Mouse (Mus musculus) splenic B cell, adult 2 months (primary cell): ENCODE measurements around the gene Mtmr1.

Experiments used
- DNase-seq: peaks from one replicate; pipeline ENCODE4 v3.0.0-alpha.2; 2011; ENCODE audit warnings: low read depth, low spot score
- H3K27me3 ChIP-seq: 2 replicates; pipeline ENCODE4 v1.6.1; 2012; ENCODE audit warnings: mild to moderate bottlenecking, low read length, moderate library complexity, mixed read lengths; ENCODE audit not compliant: control insufficient read depth, poor library complexity, insufficient read depth, severe bottlenecking
- H3K36me3 ChIP-seq: 2 replicates; pipeline ENCODE4 v1.6.1; 2012; ENCODE audit warnings: mild to moderate bottlenecking, low read length, moderate library complexity, mixed read lengths; ENCODE audit not compliant: control insufficient read depth, poor library complexity, insufficient read depth, severe bottlenecking

The Mtmr1 gene

GRCm38 (mm10) chrX:71424852-71425251 is 60.3 kb downstream of the Mtmr1 start:
- no peaks in the 10 kb centered on the region for H3K27me3 ChIP-seq
- no peaks in the 10 kb centered on the region for H3K36me3 ChIP-seq
- DNase-seq: peak; percentile 26

DNA sequence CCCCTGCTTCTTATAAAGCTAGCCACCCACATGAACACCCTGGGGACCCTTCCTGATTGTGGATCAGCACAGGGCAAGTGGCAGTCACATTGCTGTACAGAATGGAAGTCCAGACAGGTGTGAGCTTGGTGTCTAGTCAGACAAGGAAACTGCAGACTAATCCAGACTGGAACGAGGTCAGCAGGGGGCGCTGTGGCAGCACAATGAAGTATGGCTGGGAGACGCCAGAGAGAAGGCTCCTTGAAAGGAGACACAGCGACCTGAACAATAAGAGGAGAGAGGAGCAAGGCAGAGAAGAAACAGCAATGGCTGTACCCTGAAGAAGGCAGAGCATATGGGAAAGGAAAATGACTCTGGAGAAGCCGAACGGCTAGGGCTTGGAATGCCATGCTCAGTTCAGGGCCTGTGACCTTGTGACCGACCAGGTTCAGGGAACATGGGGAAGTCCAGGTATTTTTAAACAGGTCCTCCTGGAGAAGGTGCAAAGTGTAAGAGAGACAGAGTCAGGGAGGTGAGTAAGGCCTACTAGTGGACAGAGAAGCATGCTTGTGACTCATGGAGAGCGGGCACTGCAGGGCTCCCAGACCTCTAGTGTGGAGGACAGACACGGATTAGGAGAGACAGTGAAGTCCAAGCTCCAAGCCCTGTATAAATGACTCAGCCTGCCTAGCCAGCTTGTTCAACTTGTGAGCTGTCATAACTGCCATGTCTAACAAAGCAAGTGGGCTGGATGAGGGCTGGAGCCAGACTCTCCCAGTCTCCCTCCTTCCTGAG is 61.4 kb downstream of the Mtmr1 start:
- H3K27me3 ChIP-seq: no peaks in the 10 kb centered on the region
- DNase-seq: peak; percentile 70
- no peaks in the 10 kb centered on the region for H3K36me3 ChIP-seq

- no peak for DNase-seq
Observed at GRCm38 (mm10) chrX:71427491-71427890, 62.9 kb downstream of the Mtmr1 start.

GRCm38 (mm10) chrX:71430900-71431299 is 66.3 kb downstream of the Mtmr1 start:
- no peaks in the 10 kb centered on the region for H3K36me3 ChIP-seq
- no peak for DNase-seq

More at GRCm38 (mm10) chrX:71427491-71427890, 62.9 kb downstream of the Mtmr1 start:
- Histone ChIP-seq H3K27me3 (no peaks in the 10 kb centered on the region), H3K36me3 (no peaks in the 10 kb centered on the region)

GRCm38 (mm10) chrX:71434448-71434847 is 69.9 kb downstream of the Mtmr1 start:
- no peaks in the 10 kb centered on the region for H3K27me3 ChIP-seq
- DNase-seq: no peak
- no peaks in the 10 kb centered on the region for H3K36me3 ChIP-seq

More at GRCm38 (mm10) chrX:71430900-71431299, 66.3 kb downstream of the Mtmr1 start:
- H3K27me3 ChIP-seq: no peaks in the 10 kb centered on the region

- no peak for DNase-seq
- H3K27me3 ChIP-seq: no peaks in the 10 kb centered on the region
- no peaks in the 10 kb centered on the region for H3K36me3 ChIP-seq
Observed at GRCm38 (mm10) chrX:71434860-71435259, 70.3 kb downstream of the Mtmr1 start.

DNA sequence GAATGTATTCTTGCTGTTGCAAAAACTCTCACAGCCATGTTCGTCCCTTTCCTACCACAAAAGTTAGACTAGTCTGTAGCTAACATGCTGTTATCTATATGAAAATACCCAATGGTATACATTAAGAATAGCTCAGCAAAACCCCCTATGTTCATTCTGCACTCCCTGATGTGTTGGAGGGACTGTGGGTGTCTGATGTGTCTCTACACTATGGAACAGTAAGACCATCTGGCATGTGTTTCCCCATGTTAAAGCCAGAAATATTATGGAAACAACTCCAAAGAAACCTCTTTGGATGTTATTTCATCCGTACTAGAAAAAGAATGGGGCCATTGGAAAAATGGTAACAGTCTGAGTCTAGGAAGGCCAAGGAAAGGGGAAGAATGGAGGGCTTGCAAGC is 71.0 kb downstream of the Mtmr1 start:
- no peak for DNase-seq
- H3K27me3 ChIP-seq: no peaks in the 10 kb centered on the region
- H3K36me3 ChIP-seq: no peaks in the 10 kb centered on the region

- Histone ChIP-seq H3K36me3 (no peaks in the 10 kb centered on the region), H3K27me3 (no peaks in the 10 kb centered on the region)
- no peak for DNase-seq
Observed at GRCm38 (mm10) chrX:71439473-71439872, 74.9 kb downstream of the Mtmr1 start.

GRCm38 (mm10) chrX:71442916-71443315 is 78.4 kb downstream of the Mtmr1 start:
- no peaks in the 10 kb centered on the region for H3K36me3 ChIP-seq
- H3K27me3 ChIP-seq: no peaks in the 10 kb centered on the region
- DNase-seq: no peak

DNA sequence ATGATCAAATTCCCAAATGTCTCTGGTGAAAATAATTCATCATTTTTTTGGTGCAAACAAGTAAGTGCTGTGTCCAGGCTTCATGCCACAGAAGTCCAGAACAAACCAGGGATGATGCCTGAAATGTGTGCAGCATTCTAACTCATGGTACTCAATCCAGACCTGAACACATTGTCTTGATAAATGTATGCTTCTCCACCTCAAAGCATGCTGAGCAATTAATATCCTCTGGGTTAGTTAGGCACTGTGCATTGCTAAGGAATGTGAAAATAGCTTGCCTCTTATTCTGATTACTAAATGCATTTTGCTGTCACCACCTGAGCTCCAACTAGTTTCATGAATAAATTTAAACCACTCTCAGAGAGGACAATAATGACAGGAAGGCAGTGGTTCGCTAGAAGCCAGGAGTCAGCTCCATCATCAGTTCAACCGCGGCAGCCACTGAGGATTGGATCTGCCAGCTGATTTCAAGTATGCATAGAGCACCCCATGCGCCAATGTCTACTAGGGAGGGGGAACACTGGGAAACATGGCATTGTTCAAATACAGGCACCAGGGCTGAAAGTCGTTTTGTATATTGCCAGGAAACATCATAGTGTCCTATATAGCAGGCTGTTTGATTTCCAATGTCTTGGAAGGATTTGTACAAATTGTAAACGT is 91.6 kb downstream of the Mtmr1 start:
- no peak for DNase-seq

DNA sequence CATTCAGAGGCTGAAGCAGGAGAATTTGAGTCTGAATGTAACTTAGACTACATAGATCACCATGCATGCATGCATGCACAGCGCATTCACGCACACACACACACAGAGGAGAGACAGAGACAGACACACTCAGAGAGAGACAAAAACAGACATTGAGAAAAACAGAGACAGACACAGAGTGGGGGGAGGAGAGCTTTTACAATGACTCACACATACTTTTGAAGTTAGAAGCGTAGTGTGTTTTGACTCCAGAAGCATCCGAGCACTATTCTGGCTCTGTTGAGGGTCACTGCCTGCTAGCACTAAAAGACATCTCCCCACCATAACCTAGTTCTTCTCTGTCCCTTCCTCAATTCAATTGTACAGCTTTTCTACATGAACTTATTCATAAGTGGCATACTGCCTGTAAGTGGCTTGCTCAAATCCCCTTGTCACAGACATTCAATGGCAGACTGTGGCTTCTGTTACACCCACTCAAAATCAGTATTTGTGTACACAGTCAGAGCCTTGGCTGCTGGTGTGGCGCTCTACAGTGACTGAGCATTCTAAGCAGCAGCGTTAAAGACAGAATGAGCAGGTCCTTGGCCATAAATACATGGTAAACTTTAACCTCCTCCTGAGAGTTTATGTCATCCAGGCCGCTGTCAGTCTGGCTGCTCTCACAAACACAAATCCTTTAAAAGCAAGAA is 99.7 kb downstream of the Mtmr1 start:
- no peak for DNase-seq
- Histone ChIP-seq H3K27me3 (no peaks in the 10 kb centered on the region), H3K36me3 (no peaks in the 10 kb centered on the region)

More for the DNA sequence above, 91.6 kb downstream of the Mtmr1 start:
- no peaks in the 10 kb centered on the region for H3K36me3 ChIP-seq
- H3K27me3 ChIP-seq: no peaks in the 10 kb centered on the region

GRCm38 (mm10) chrX:71465417-71465816 is 100.9 kb downstream of the Mtmr1 start:
- H3K27me3 ChIP-seq: no peaks in the 10 kb centered on the region
- no peaks in the 10 kb centered on the region for H3K36me3 ChIP-seq
- DNase-seq: no peak

DNA sequence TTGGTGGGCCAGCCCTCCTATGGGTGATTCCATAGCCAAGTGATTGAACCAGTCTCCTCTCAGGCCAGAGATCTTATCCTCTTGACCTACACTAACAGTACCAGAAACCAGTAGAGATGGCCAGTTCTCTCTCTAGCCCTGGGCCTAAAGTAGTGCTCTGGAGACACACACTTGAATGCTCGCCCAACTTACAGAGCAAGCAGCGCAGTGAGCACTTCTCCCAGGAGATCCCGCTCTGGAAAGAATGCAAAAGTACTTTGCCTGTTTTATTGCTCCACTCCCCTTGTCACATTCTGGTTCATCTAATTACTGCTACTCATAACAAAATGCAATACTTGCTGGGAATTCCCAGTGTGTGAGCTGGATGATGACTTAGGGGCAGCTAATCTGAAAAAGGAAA is 102.9 kb downstream of the Mtmr1 start:
- DNase-seq: no peak

More for the DNA sequence above, 102.9 kb downstream of the Mtmr1 start:
- Histone ChIP-seq H3K27me3 (no peaks in the 10 kb centered on the region), H3K36me3 (no peaks in the 10 kb centered on the region)
